Mouse (Mus musculus) lung, embryonic 16.5 days (tissue): Measurements from ENCODE around the gene Gm10260. TPM values are rescaled to one million over a fixed set of nuclear protein-coding genes. Genes with fewer than 3 reads are reported as not detected.

Source experiments
- ATAC-seq: fragments of 200-750 bp; cut with Nextera tagmentation; 2 replicates; pipeline ENCODE4 v1.8.0; 2017; ENCODE audit warnings: low read depth, mild to moderate bottlenecking, moderate library complexity
- H3K27ac ChIP-seq: fragments of 300-500 bp; sonication (generic); 2 replicates; pipeline ENCODE4 v1.5.1; 2014; ENCODE audit warnings: mild to moderate bottlenecking, control low read depth, low read length
- H3K27me3 ChIP-seq: fragments of 300-500 bp; sonication (generic); 2 replicates; pipeline ENCODE4 v1.6.1; 2014; ENCODE audit warnings: low read depth, low read length, mixed read lengths; ENCODE audit not compliant: control insufficient read depth, insufficient read depth
- H3K36me3 ChIP-seq: fragments of 300-500 bp; sonication (generic); 2 replicates; pipeline ENCODE4 v1.6.1; 2014; ENCODE audit warnings: low read length; ENCODE audit not compliant: control insufficient read depth, insufficient read depth
- H3K4me1 ChIP-seq: fragments of 300-500 bp; sonication (generic); replicated peaks from 2 replicates; pipeline ENCODE4 v1.6.1; 2014; ENCODE audit warnings: low read length, mixed read lengths; ENCODE audit not compliant: control insufficient read depth, insufficient read depth
- H3K4me2 ChIP-seq: fragments of 300-500 bp; sonication (generic); 2 replicates; pipeline ENCODE4 v1.6.1; 2014; ENCODE audit warnings: low read depth, low read length, control low read depth
- H3K4me3 ChIP-seq: fragments of 300-500 bp; sonication (generic); 2 replicates; pipeline ENCODE4 v1.5.1; 2014; ENCODE audit warnings: mild to moderate bottlenecking, low read length, control low read depth
- H3K9ac ChIP-seq: fragments of 300-500 bp; sonication (generic); 2 replicates; pipeline ENCODE4 v1.6.1; 2014; ENCODE audit warnings: low read length, control low read depth
- H3K9me3 ChIP-seq: fragments of 300-500 bp; sonication (generic); 2 replicates; pipeline ENCODE4 v1.6.1; 2016; ENCODE audit warnings: low read length; ENCODE audit not compliant: control insufficient read depth
- WGBS: fragments of 180-500 bp; shearing (Covaris S2); extraction: QIAGEN DNeasy Blood & Tissue Kit; methylation state at CpG from one replicate; pipeline ENCODE4 v1.1.7; 2014; 5-methylcytosine and 5-hydroxymethylcytosine counted together
- polyA plus RNA-seq: library from polyadenylated mRNA; unstranded; fragments of >200 nt; fragmentation: Nextera tagmentation; extraction: Ambion mirVana; gene quantifications from 2 replicates; pipeline ENCODE4 v1.2.1, GENCODE M21; 2015

The Gm10260 gene
- polyA plus RNA-seq, 1 experiment from 2014 or later, result 3.6 TPM

- H3K9me3 ChIP-seq, result no peaks in the 10 kb centered on the region
- H3K4me2 ChIP-seq, result no peak overlapping the region
- H3K27ac ChIP-seq, result no peak overlapping the region
- H3K36me3 ChIP-seq, result no peaks in the 10 kb centered on the region
- H3K4me1 ChIP-seq, result peaks cover 19% of the 10 kb centered on the region
- no peak for ATAC-seq
- H3K9ac ChIP-seq, result no peak overlapping the region
- no peak overlapping the region for H3K4me3 ChIP-seq
- no peaks in the 10 kb centered on the region for H3K27me3 ChIP-seq
- 78% methylated on average over 10 of the region's 10 CpGs for WGBS
These were observed 24.9 kb upstream of the Gm10260 start for GRCm38 (mm10) chr13:97785167-97785835.

DNA sequence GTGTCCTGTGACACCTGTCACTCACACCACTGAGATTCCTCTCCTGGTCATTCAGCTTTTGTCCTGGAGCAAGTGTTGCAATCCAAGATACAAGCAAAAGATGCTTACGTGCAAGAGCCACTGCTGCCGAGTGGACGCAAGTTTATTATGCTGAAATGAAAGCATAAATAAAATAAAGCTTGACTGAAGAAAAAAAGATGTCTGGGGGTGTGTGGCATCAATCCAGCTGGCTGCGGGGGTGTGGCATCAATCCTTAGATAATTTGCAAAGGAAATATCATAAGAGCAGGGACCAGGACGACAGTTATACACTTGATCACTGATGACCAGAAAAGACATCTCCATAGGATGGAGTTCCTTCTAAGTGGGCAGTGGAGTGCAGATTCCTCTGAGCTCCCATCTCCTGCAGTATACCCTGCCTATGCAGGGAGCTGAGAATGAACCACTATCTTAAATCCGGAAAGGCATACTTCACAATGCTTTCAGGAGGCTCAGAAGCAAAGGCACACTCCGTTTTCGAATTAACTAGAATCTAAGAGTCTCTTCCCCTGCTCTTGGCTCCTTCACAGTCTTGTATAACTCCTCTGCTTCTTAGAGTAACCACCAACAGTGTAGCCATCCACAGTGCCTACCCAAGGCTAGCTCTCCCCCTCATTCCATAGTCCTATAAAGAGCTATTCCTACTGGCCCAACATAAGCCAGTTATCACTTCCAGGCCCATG lies 23.2 kb upstream of the Gm10260 start:
- Histone ChIP-seq H3K4me3 (no peak overlapping the region), H3K4me1 (peaks cover 28% of the 10 kb centered on the region), H3K9ac (no peak overlapping the region), H3K36me3 (no peaks in the 10 kb centered on the region), H3K4me2 (no peak overlapping the region), H3K27me3 (no peaks in the 10 kb centered on the region), H3K27ac (no peak overlapping the region), H3K9me3 (no peaks in the 10 kb centered on the region)
- ATAC-seq, result no peak
- 60% methylated on average over 8 of the region's 8 CpGs for WGBS

GRCm38 (mm10) chr13:97782063-97782462 lies 21.6 kb upstream of the Gm10260 start:
- Histone ChIP-seq H3K27ac (peak overlapping the region; percentile 58), H3K4me2 (peak overlapping the region; percentile 28), H3K9ac (no peak overlapping the region), H3K4me3 (peak overlapping the region; percentile 10; the same call in 1 of the 2 replicates), H3K36me3 (no peaks in the 10 kb centered on the region), H3K27me3 (no peaks in the 10 kb centered on the region), H3K9me3 (no peaks in the 10 kb centered on the region), H3K4me1 (peaks cover 35% of the 10 kb centered on the region)
- no peak for ATAC-seq
- 34% methylated on average over 7 of the region's 7 CpGs for WGBS

DNA sequence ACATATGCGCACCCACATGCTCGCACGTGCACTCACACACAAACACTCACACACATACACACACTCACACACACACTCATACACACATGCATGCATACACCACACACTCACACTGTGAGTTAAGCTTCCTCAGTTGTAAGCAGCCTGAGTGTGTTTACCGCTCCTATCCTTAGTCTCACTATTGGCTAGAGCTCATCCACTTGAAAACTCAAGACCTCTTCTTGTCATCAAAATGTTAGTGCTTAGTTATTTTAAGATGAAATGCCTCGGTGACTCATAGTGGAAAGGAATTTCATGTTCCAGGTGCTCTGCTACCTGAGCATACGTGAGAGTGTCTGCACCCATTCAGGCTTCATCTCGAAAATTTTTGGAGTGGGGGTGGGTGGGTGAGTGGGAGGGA lies 21.2 kb upstream of the Gm10260 start:
- Histone ChIP-seq H3K4me2 (peak overlapping the region; percentile 28), H3K9ac (no peak overlapping the region), H3K27me3 (no peaks in the 10 kb centered on the region), H3K27ac (peak overlapping the region; percentile 73), H3K4me3 (peak overlapping the region; percentile 10; the same call in 1 of the 2 replicates), H3K9me3 (no peaks in the 10 kb centered on the region), H3K4me1 (peaks cover 39% of the 10 kb centered on the region), H3K36me3 (no peaks in the 10 kb centered on the region)
- peak; percentile 64 for ATAC-seq
- WGBS, result 59% methylated on average over 7 of the region's 7 CpGs

- 47% methylated on average over 2 of the region's 2 CpGs for WGBS
- H3K27ac ChIP-seq, result peak overlapping the region; percentile 73
- H3K36me3 ChIP-seq, result no peaks in the 10 kb centered on the region
- no peak overlapping the region for H3K4me3 ChIP-seq
- H3K27me3 ChIP-seq, result no peaks in the 10 kb centered on the region
- no peaks in the 10 kb centered on the region for H3K9me3 ChIP-seq
- peaks cover 41% of the 10 kb centered on the region for H3K4me1 ChIP-seq
- 0 out of 2 replicates have a peak overlapping the region, but pooled peaks have one; percentile 5 for H3K9ac ChIP-seq
- ATAC-seq, result peak; percentile 62
- H3K4me2 ChIP-seq, result no peak overlapping the region
These were observed 20.1 kb upstream of the Gm10260 start for GRCm38 (mm10) chr13:97780556-97780955.

- Histone ChIP-seq H3K27ac (peak overlapping the region; percentile 79), H3K36me3 (no peaks in the 10 kb centered on the region), H3K9ac (no peak overlapping the region), H3K9me3 (no peaks in the 10 kb centered on the region), H3K27me3 (no peaks in the 10 kb centered on the region), H3K4me2 (no peak overlapping the region), H3K4me3 (no peak overlapping the region), H3K4me1 (peaks cover 43% of the 10 kb centered on the region)
- ATAC-seq, result peak; percentile 54
- 42% methylated on average over 8 of the region's 8 CpGs for WGBS
These were observed 19.4 kb upstream of the Gm10260 start for GRCm38 (mm10) chr13:97779657-97780445.

DNA sequence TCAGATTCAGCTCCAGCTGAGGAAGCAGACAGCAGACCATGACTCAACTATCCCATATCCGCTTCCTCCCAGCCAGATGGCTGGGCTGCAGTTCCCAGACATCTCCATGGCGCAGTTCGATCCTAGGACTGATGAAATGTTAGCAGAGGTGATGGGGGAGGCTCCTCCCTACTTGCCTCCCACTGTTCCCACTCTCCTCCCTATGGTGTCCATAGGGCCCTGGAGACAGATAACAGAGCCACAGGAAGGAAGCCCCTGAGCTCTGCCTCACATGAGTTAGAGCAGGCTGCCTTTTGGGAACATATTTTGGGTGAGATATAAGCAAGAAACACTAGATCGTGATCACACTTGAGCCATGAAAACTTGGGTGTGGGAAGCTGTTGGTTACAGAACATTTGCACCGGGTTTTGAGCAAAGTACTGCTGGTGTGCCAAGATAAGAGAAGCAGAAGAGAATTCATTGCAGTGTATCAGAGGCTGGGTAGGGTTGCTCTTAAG lies 18.3 kb upstream of the Gm10260 start:
- 74% methylated on average over 5 of the region's 5 CpGs for WGBS
- H3K9ac ChIP-seq, result no peak overlapping the region
- no peaks in the 10 kb centered on the region for H3K9me3 ChIP-seq
- H3K4me3 ChIP-seq, result no peak overlapping the region
- peaks cover 40% of the 10 kb centered on the region for H3K4me1 ChIP-seq
- H3K4me2 ChIP-seq, result no peak overlapping the region
- ATAC-seq, result no peak
- no peaks in the 10 kb centered on the region for H3K27me3 ChIP-seq
- peak overlapping the region; percentile 10 for H3K27ac ChIP-seq
- H3K36me3 ChIP-seq, result no peaks in the 10 kb centered on the region

- Histone ChIP-seq H3K27ac (no peak overlapping the region), H3K4me2 (no peak overlapping the region), H3K36me3 (no peaks in the 10 kb centered on the region), H3K9me3 (no peaks in the 10 kb centered on the region), H3K4me3 (no peak overlapping the region), H3K4me1 (peaks cover 40% of the 10 kb centered on the region), H3K27me3 (no peaks in the 10 kb centered on the region), H3K9ac (no peak overlapping the region)
- WGBS, result 80% methylated on average over 2 of the region's 2 CpGs
- no peak for ATAC-seq
These were observed 17.2 kb upstream of the Gm10260 start for GRCm38 (mm10) chr13:97777667-97778066.

- H3K9me3 ChIP-seq, result peaks cover 4% of the 10 kb centered on the region; the same call in 1 of the 2 replicates
- no peaks in the 10 kb centered on the region for H3K27me3 ChIP-seq
- H3K9ac ChIP-seq, result no peak overlapping the region
- H3K4me3 ChIP-seq, result no peak overlapping the region
- 49% methylated on average over 3 of the region's 3 CpGs for WGBS
- peak overlapping the region; percentile 9; the same call in 1 of the 2 replicates for H3K27ac ChIP-seq
- 0 out of 2 replicates have a peak, but pooled peaks have one; percentile 18 for ATAC-seq
- no peak overlapping the region for H3K4me2 ChIP-seq
- peaks cover 35% of the 10 kb centered on the region for H3K4me1 ChIP-seq
- H3K36me3 ChIP-seq, result no peaks in the 10 kb centered on the region
These were observed 16.3 kb upstream of the Gm10260 start for GRCm38 (mm10) chr13:97776702-97777101.
